Mouse (Mus musculus): ENCODE measurements around the gene Casd1. TPM values are rescaled to one million over a fixed set of nuclear protein-coding genes. Genes with fewer than 3 reads are reported as not detected.

Gene Casd1
- total RNA-seq, 2 experiments from 2014 or later: 17.1 to 17.3 TPM

Other genes starting within 250 kb of the Casd1 start
- gene Col1a2, start 96.0 kb upstream of the Casd1 start, total RNA-seq (2021): 100 to 1,000 TPM; 437 to 544 TPM
- gene Sgce, start 146.4 kb downstream of the Casd1 start, total RNA-seq (2021): 1 to 10 TPM; 9.5 to 9.7 TPM
- 1 to 10 TPM; 1.4 TPM for gene Peg10, start 146.5 kb downstream of the Casd1 start, total RNA-seq (2021)